Mouse (Mus musculus) MEL (cell line): ENCODE measurements around the gene Itga9. TPM values are rescaled to one million over a fixed set of nuclear protein-coding genes. Genes with fewer than 3 reads are reported as not detected.

ENCODE experiments used
- DNase-seq: peaks from one replicate; pipeline ENCODE4 v3.0.0; 2011; ENCODE audit warnings: low read depth, low spot score
- H3K27ac ChIP-seq: 2 replicates; pipeline ENCODE4 v1.5.1; 2012; ENCODE audit warnings: low read depth, mild to moderate bottlenecking, control low read depth, low read length, moderate library complexity; ENCODE audit not compliant: control insufficient read depth
- H3K27me3 ChIP-seq, 2 experiments: fragments of 150-350 bp in 1 of 2; sonication (generic) in 1 of 2; 2 replicates each; pipeline ENCODE4 v1.6.1; 2012; ENCODE audit warnings: low read length in 2 of 2, mild to moderate bottlenecking in 2 of 2, improper control_type of control experiment in 1 of 2, moderate library complexity in 1 of 2; ENCODE audit not compliant: insufficient read depth in 2 of 2, control insufficient read depth in 1 of 2
- H3K36me3 ChIP-seq, 2 experiments: 2 replicates each; pipeline ENCODE4 v1.6.1; 2012 to 2014; ENCODE audit warnings: low read length in 2 of 2, improper control_type of control experiment in 1 of 2, inconsistent platforms in 1 of 2, mild to moderate bottlenecking in 1 of 2; ENCODE audit not compliant: insufficient read depth in 2 of 2, control insufficient read depth in 1 of 2
- H3K4me1 ChIP-seq, 2 experiments: fragments of 150-350 bp in 1 of 2; sonication (generic) in 1 of 2; 2 replicates each; pipeline ENCODE4 v1.6.1; 2012; ENCODE audit warnings: low read length in 2 of 2, improper control_type of control experiment in 1 of 2, mild to moderate bottlenecking in 1 of 2; ENCODE audit not compliant: insufficient read depth in 2 of 2, control insufficient read depth in 1 of 2
- H3K4me3 ChIP-seq, 2 experiments: fragments of 150-350 bp in 1 of 2; sonication (generic) in 1 of 2; 2 replicates each; pipeline ENCODE4 v1.5.1; 2012; ENCODE audit warnings: low read depth in 2 of 2, low read length in 2 of 2, mild to moderate bottlenecking in 2 of 2, moderate library complexity in 2 of 2, control low read depth in 1 of 2, improper control_type of control experiment in 1 of 2; ENCODE audit not compliant: control insufficient read depth in 1 of 2, insufficient read depth in 1 of 2
- H3K79me2 ChIP-seq: 2 replicates; pipeline ENCODE4 v1.6.1; 2012; ENCODE audit warnings: mild to moderate bottlenecking, low read length, moderate library complexity; ENCODE audit not compliant: control insufficient read depth, poor library complexity, insufficient read depth
- H3K9ac ChIP-seq: 2 replicates; pipeline ENCODE4 v1.6.1; 2012; ENCODE audit warnings: low read depth, mild to moderate bottlenecking, control low read depth, low read length, moderate library complexity; ENCODE audit not compliant: control insufficient read depth, poor library complexity, severe bottlenecking
- H3K9me3 ChIP-seq: fragments of 150-350 bp; sonication (generic); replicated peaks from 2 replicates; pipeline ENCODE4 v1.6.1; 2012; ENCODE audit warnings: mild to moderate bottlenecking, low read length, improper control_type of control experiment, moderate library complexity; ENCODE audit not compliant: insufficient read depth
- BHLHE40 ChIP-seq: IDR thresholded peaks from 2 replicates; pipeline ENCODE4 v1.6.1; 2012; ENCODE audit warnings: low read depth, mild to moderate bottlenecking, inconsistent platforms, low read length, improper control_type of control experiment, borderline replicate concordance
- CHD2 ChIP-seq: IDR thresholded peaks from 2 replicates; pipeline ENCODE4 v1.6.1; 2011; ENCODE audit warnings: low read length, improper control_type of control experiment
- CTCF ChIP-seq, 3 experiments: IDR thresholded peaks in 2 of 3; conservative IDR thresholded peaks in 1 of 3; 2 replicates each; pipeline ENCODE4 v1.5.1; 2011 to 2012; ENCODE audit warnings: low read length in 3 of 3, low read depth in 2 of 3, mild to moderate bottlenecking in 2 of 3, improper control_type of control experiment in 1 of 3, inconsistent platforms in 1 of 3, mixed read lengths in 1 of 3, moderate library complexity in 1 of 3; ENCODE audit not compliant: control insufficient read depth in 1 of 3, insufficient read depth in 1 of 3, poor library complexity in 1 of 3, severe bottlenecking in 1 of 3
- ELF1 ChIP-seq: IDR thresholded peaks from 2 replicates; pipeline ENCODE4 v1.6.1; 2014; ENCODE audit warnings: low read depth, mild to moderate bottlenecking, inconsistent platforms, low read length, improper control_type of control experiment, moderate library complexity
- EP300 ChIP-seq, 2 experiments: IDR thresholded peaks; 2 replicates each; pipeline ENCODE4 v1.6.1; 2011; ENCODE audit warnings: improper control_type of control experiment in 2 of 2, low read length in 2 of 2, low read depth in 1 of 2, mild to moderate bottlenecking in 1 of 2
- GABPA ChIP-seq: IDR thresholded peaks from 2 replicates; pipeline ENCODE4 v1.6.1; 2012; ENCODE audit warnings: low read depth, mild to moderate bottlenecking, inconsistent platforms, low read length, improper control_type of control experiment, moderate library complexity
- GATA1 ChIP-seq: IDR thresholded peaks from 2 replicates; pipeline ENCODE4 v1.6.1; 2011; ENCODE audit warnings: low read depth, low read length, improper control_type of control experiment
- KAT2A ChIP-seq: conservative IDR thresholded peaks from 2 replicates; pipeline ENCODE4 v1.6.1; 2012; ENCODE audit warnings: low read depth, low read length, improper control_type of control experiment, inconsistent platforms
- MAX ChIP-seq: IDR thresholded peaks from 2 replicates; pipeline ENCODE4 v1.6.1; 2011; ENCODE audit warnings: low read length, improper control_type of control experiment
- MEF2A ChIP-seq: IDR thresholded peaks from 2 replicates; pipeline ENCODE4 v1.6.1; 2014; ENCODE audit warnings: low read depth, mild to moderate bottlenecking, inconsistent platforms, low read length, improper control_type of control experiment; ENCODE audit not compliant: poor library complexity, insufficient replicate concordance, severe bottlenecking; ENCODE audit errors: extremely low read depth
- MYB ChIP-seq: IDR thresholded peaks from 2 replicates; pipeline ENCODE4 v1.6.1; 2011; ENCODE audit warnings: mild to moderate bottlenecking, low read depth, low read length, improper control_type of control experiment
- MYC ChIP-seq: IDR thresholded peaks from 2 replicates; pipeline ENCODE4 v1.6.1; 2011; ENCODE audit warnings: low read depth, mild to moderate bottlenecking, low read length, improper control_type of control experiment, moderate library complexity
- NELFE ChIP-seq: IDR thresholded peaks from 2 replicates; pipeline ENCODE4 v1.6.1; 2011; ENCODE audit warnings: low read depth, low read length, improper control_type of control experiment
- POLR2A ChIP-seq, 2 experiments: IDR thresholded peaks; 2 replicates each; pipeline ENCODE4 v1.6.1; 2011 to 2012; ENCODE audit warnings: low read length in 2 of 2, mild to moderate bottlenecking in 2 of 2, control low read depth in 1 of 2, improper control_type of control experiment in 1 of 2, low read depth in 1 of 2, moderate library complexity in 1 of 2; ENCODE audit not compliant: control insufficient read depth in 1 of 2, insufficient read depth in 1 of 2, poor library complexity in 1 of 2
- POLR2AphosphoS2 ChIP-seq: IDR thresholded peaks from 2 replicates; pipeline ENCODE4 v1.6.1; 2011; ENCODE audit warnings: low read length, improper control_type of control experiment
- POLR2AphosphoS5 ChIP-seq: IDR thresholded peaks from 2 replicates; pipeline ENCODE4 v1.6.1; 2012; ENCODE audit warnings: low read depth, borderline replicate concordance, mild to moderate bottlenecking, inconsistent platforms, low read length, moderate library complexity, mixed read lengths
- RAD21 ChIP-seq: IDR thresholded peaks from 2 replicates; pipeline ENCODE4 v1.6.1; 2011; ENCODE audit warnings: mild to moderate bottlenecking, low read depth, low read length, improper control_type of control experiment
- RCOR1 ChIP-seq: IDR thresholded peaks from 2 replicates; pipeline ENCODE4 v1.6.1; 2012; ENCODE audit warnings: low read depth, mild to moderate bottlenecking, inconsistent platforms, low read length, improper control_type of control experiment
- SIN3A ChIP-seq: IDR thresholded peaks from 2 replicates; pipeline ENCODE4 v1.6.1; 2012; ENCODE audit warnings: low read length, improper control_type of control experiment, inconsistent platforms
- SMC3 ChIP-seq: IDR thresholded peaks from 2 replicates; pipeline ENCODE4 v1.6.1; 2011; ENCODE audit warnings: low read depth, low read length, improper control_type of control experiment
- TAL1 ChIP-seq: IDR thresholded peaks from 2 replicates; pipeline ENCODE4 v1.6.1; 2012; ENCODE audit warnings: mild to moderate bottlenecking, inconsistent platforms, low read length, moderate library complexity, mixed read lengths
- TBP ChIP-seq: IDR thresholded peaks from 2 replicates; pipeline ENCODE4 v1.8.0; 2011; ENCODE audit warnings: low read depth, low read length, improper control_type of control experiment
- TCF12 ChIP-seq: IDR thresholded peaks from 2 replicates; pipeline ENCODE4 v1.6.1; 2014; ENCODE audit warnings: low read depth, mild to moderate bottlenecking, inconsistent platforms, low read length, improper control_type of control experiment, moderate library complexity
- UBTF ChIP-seq: IDR thresholded peaks from 2 replicates; pipeline ENCODE4 v1.6.1; 2012; ENCODE audit warnings: low read depth, mild to moderate bottlenecking, inconsistent platforms, low read length, improper control_type of control experiment, moderate library complexity, borderline replicate concordance; ENCODE audit not compliant: insufficient read depth
- USF1 ChIP-seq: IDR thresholded peaks from 2 replicates; pipeline ENCODE4 v1.6.1; 2014; ENCODE audit warnings: low read depth, mild to moderate bottlenecking, inconsistent platforms, low read length, improper control_type of control experiment, moderate library complexity
- ZC3H11A ChIP-seq: IDR thresholded peaks from 2 replicates; pipeline ENCODE4 v1.6.1; 2012; ENCODE audit warnings: low read depth, mild to moderate bottlenecking, inconsistent platforms, low read length, improper control_type of control experiment
- ZKSCAN1 ChIP-seq: IDR thresholded peaks from 2 replicates; pipeline ENCODE4 v1.6.1; 2012; ENCODE audit warnings: low read depth, mild to moderate bottlenecking, inconsistent platforms, low read length, improper control_type of control experiment, moderate library complexity
- ZMIZ1 ChIP-seq: IDR thresholded peaks from 2 replicates; pipeline ENCODE4 v1.6.1; 2012; ENCODE audit warnings: low read depth, mild to moderate bottlenecking, inconsistent platforms, low read length, improper control_type of control experiment, moderate library complexity
- ZNF384 ChIP-seq: IDR thresholded peaks from 2 replicates; pipeline ENCODE4 v1.6.1; 2012; ENCODE audit warnings: low read depth, mild to moderate bottlenecking, inconsistent platforms, low read length, improper control_type of control experiment
- polyA plus RNA-seq, 2 experiments: library from polyadenylated mRNA; stranded (reverse) in 1 of 2; unstranded in 1 of 2; fragments of >175 nt in 1 of 2; fragments of >200 nt in 1 of 2; gene quantifications; 2 replicates each; pipeline versions ENCODE4 v1.2.1 to v1.2.4; 2012; ENCODE audit warnings: low replicate concordance in 2 of 2, low read depth in 1 of 2; ENCODE audit not compliant: insufficient read length in 2 of 2, insufficient read depth in 1 of 2, missing spikeins in 1 of 2
- total RNA-seq: library from RNA; depleted of rRNA; stranded (reverse); fragments of 300-350 nt; gene quantifications from 2 replicates; pipeline ENCODE4 v1.2.3, GENCODE M21; 2012

Gene Itga9
- total and polyA plus RNA-seq, 3 experiments = 0.19 to 0.21 TPM; not detected in 1

DNA sequence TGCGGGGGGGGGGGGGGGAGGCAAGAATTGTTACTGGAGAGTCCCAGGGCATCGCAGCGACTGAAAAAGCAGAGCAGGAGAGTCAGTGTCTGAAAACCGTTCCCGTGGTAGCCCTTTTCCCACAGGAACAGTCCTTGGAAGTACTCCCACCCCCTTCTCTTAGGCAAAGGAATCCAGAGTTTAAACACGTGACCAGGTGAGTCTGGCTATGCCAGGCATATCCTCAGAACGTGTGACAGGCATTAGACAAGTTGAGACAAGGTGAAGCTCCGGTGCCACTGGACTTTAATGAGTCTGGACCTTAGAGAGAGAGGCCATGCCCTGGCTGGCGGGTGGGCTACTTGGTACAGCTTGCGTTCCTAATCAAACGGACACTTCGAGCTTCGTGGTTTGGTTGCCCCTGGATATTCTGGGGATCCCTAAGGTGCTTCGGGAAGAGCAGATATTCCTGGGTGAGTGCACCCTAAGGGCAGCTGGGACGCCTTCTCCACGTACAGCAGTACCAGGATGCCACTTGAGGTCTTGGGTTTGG is 318.1 kb downstream of the Itga9 start:
- H3K4me1 ChIP-seq = peaks cover 0 to 23% of the 10 kb centered on the region in 2 experiments; a peak in 3 of 4 replicates
- TF ChIP-seq MEF2A (no peak), ELF1 (no peak), NELFE (no peak), EP300 (IDR thresholded peaks at IDR 0.05; ENCODE audit: low read depth in 1 of 2, low read length in 2 of 2) (no peak), TCF12 (no peak)
- H3K36me3 ChIP-seq = peaks cover 0 to 4% of the 10 kb centered on the region in 2 experiments; a peak in 2 of 4 replicates
- peaks cover 18% of the 10 kb centered on the region for H3K79me2 ChIP-seq
- H3K27ac ChIP-seq = no peak overlapping the region
- H3K4me3 ChIP-seq = peak overlapping the region; percentile 71 to 81
- H3K9me3 ChIP-seq = no peaks in the 10 kb centered on the region
- no peaks in the 10 kb centered on the region for H3K27me3 ChIP-seq
- peak overlapping the region; percentile 89 for H3K9ac ChIP-seq
- DNase-seq = no peak

DNA sequence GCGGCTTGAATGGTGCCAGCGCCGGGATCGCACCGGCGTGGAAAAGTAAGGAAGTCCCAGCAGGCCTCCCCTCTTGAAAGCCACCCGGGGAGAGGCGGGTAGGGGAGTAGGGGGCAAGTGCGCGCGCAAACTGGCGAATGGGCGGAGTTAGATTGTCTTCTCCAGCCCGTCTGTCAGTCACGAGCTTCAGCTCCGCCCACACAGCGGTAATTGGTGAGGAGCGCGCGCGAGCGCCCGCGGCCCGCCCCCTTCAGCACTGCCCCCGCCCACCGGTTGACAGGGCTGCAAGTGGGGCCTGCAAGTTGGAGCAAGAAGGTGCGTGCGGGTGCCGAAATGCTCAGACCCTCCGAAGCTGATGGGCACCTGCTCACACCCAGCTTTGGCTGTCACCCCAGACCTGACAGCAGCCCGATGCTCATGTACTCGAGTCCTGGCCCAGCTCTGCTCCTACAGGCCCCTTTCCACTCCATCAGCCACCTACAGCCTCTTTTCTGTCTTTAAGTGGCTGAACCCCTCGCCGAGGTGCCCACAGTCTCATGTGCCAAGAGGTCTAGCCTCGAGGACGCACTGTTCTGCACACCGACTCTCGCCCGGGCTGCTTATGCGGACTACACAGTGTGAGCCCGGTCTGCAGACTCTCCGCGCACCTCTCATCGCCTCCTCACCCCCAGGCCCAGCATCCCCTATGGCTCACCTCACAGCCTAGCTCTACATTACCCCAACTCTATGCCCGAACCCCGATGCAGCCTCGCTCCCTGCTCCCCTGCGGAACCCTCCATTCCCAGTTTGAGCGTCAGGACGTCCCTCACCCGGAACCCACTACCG is 319.0 kb downstream of the Itga9 start:
- Histone ChIP-seq H3K79me2 (peaks cover 18% of the 10 kb centered on the region), H3K36me3 (peaks cover 0 to 4% of the 10 kb centered on the region in 2 experiments; a peak in 2 of 4 replicates), H3K4me3 (peak overlapping the region; percentile 89 to 100), H3K4me1 (peaks cover 0 to 23% of the 10 kb centered on the region in 2 experiments; a peak in 3 of 4 replicates), H3K27me3 (no peaks in the 10 kb centered on the region), H3K27ac (peak overlapping the region; percentile 48), H3K9ac (peak overlapping the region; percentile 95), H3K9me3 (no peaks in the 10 kb centered on the region)
- DNase-seq = peak; percentile 98
- TF ChIP-seq MYC (no peak; the same call in 1 of the 2 replicates), TBP (0 out of 2 replicates have a peak, but pooled peaks have one; percentile 28), MYB (no peak), RCOR1 (no peak), POLR2A (IDR thresholded peaks at IDR 0.05; ENCODE audit: control insufficient read depth in 1 of 2, insufficient read depth in 1 of 2, low read depth in 1 of 2, low read length in 2 of 2, poor library complexity in 1 of 2) (peak; percentile 36 to 83; a peak in 3 of 4 replicates), TAL1 (no peak), ZKSCAN1 (no peak), POLR2AphosphoS5 (no peak), MEF2A (no peak), BHLHE40 (no peak), RAD21 (no peak), ZMIZ1 (peak; percentile 63; the same call in 1 of the 2 replicates), SMC3 (no peak), SIN3A (no peak; the same call in 1 of the 2 replicates), POLR2AphosphoS2 (peak; percentile 61), ZNF384 (no peak), MAX (peak; percentile 36; the same call in 1 of the 2 replicates), GATA1 (no peak), ZC3H11A (no peak), ELF1 (no peak), EP300 (IDR thresholded peaks at IDR 0.05; ENCODE audit: low read depth in 1 of 2, low read length in 2 of 2) (no peak), CTCF (IDR thresholded peaks at IDR 0.05 in 2 of 3, conservative IDR thresholded peaks at IDR 0.05 in 1 of 3; ENCODE audit: control insufficient read depth in 1 of 3, insufficient read depth in 1 of 3, low read depth in 2 of 3, low read length in 3 of 3, poor library complexity in 1 of 3, severe bottlenecking in 1 of 3) (no peak), CHD2 (no peak), GABPA (no peak), UBTF (no peak), USF1 (peak; percentile 34; the same call in 1 of the 2 replicates), NELFE (peak; percentile 71), KAT2A (no peak)
